In the genomic region with DNA sequence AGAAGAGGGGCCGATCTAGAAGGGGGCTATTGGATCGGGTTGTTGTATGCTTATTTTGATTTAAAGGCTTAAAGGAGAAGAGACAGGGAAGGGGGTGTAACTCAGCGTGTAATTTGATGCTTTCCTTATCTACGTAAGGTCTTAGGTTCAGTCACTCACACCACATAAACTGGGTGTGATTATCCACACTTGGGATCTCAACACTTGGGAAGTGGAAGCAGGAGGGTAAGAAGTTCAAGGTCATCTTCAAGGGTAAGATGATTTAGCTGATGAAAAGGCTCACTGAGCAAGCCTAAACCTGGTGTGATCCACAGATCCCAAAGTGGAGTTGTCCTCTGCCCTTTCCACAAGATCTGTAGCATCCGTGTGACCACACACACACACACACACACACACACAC, we compare ENCODE assay signal across 26 mouse cellular contexts. TPM values are rescaled to one million over a fixed set of nuclear protein-coding genes. Genes with fewer than 3 reads are reported as not detected.
DNase-seq lines count a peak whose midpoint lies in the region; ATAC-seq and TF ChIP-seq lines count a peak whose summit lies in the region.
"Had no signal": no experiment of that assay in that cellular context is flagged by ENCODE, and none has a peak within 500 bp of the region (broad histone marks: within the 10 kb centered on the region; RNA-seq: fewer than 3 reads in every experiment).

No protein-coding gene starts in this region.

- H3K36me3 ChIP-seq in liver, embryonic 12.5 days, result peaks cover 94% of the 10 kb centered on the region
- H3K36me3 ChIP-seq in liver, embryonic 11.5 days (ENCODE audit: control insufficient read depth, insufficient read depth, low read length), result peaks cover 6% of the 10 kb centered on the region
- no peaks in the 10 kb centered on the region for H3K36me3 ChIP-seq in ES-Bruce4 (ENCODE audit: control insufficient read depth, insufficient read depth, low read length, poor library complexity, severe bottlenecking)
- H3K36me3 ChIP-seq: embryonic facial prominence, embryonic 10.5 days; embryonic facial prominence, embryonic 12.5 days; forebrain, embryonic 15.5 days had no signal

- H3K27me3 ChIP-seq in liver, embryonic 12.5 days (replicated peaks), result peaks cover 3% of the 10 kb centered on the region; the same call in 1 of the 2 replicates
- H3K27me3 ChIP-seq in liver, embryonic 11.5 days (replicated peaks; ENCODE audit: control insufficient read depth, insufficient read depth, low read length), result no peaks in the 10 kb centered on the region
- H3K27me3 ChIP-seq in ES-Bruce4 (ENCODE audit: control insufficient read depth, insufficient read depth, low read length, poor library complexity, severe bottlenecking), result no peaks in the 10 kb centered on the region
- H3K27me3 ChIP-seq: CH12.LX; embryonic facial prominence, embryonic 12.5 days; forebrain, embryonic 13.5 days; forebrain, embryonic 15.5 days; Patski had no signal

- no peak overlapping the region for H3K9ac ChIP-seq in liver, embryonic 12.5 days
- no peak overlapping the region for H3K9ac ChIP-seq in liver, embryonic 11.5 days (ENCODE audit: low read depth, low read length)
- 0 out of 2 replicates have a peak overlapping the region, but pooled peaks have one; percentile 12 for H3K9ac ChIP-seq in ES-Bruce4 (ENCODE audit: low read depth, poor library complexity, severe bottlenecking)
- H3K9ac ChIP-seq: embryonic facial prominence, embryonic 12.5 days; forebrain, embryonic 13.5 days; forebrain, embryonic 15.5 days; forebrain, postnatal 0 days had no signal

- H3K9me3 ChIP-seq in liver, embryonic 12.5 days (replicated peaks), result 0 out of 2 replicates have a peak, but pooled peaks cover 3% of the 10 kb centered on the region
- H3K9me3 ChIP-seq in liver, embryonic 11.5 days (ENCODE audit: control insufficient read depth, low read length), result no peaks in the 10 kb centered on the region
- H3K9me3 ChIP-seq in ES-Bruce4 (replicated peaks; ENCODE audit: control insufficient read depth, insufficient read depth, low read length, poor library complexity, severe bottlenecking), result no peaks in the 10 kb centered on the region
- H3K9me3 ChIP-seq: embryonic facial prominence, embryonic 10.5 days; embryonic facial prominence, embryonic 12.5 days; forebrain, embryonic 13.5 days; forebrain, embryonic 15.5 days had no signal

- no peak overlapping the region for H3K4me3 ChIP-seq in liver, embryonic 12.5 days
- H3K4me3 ChIP-seq in liver, embryonic 11.5 days (ENCODE audit: low read depth, low read length), result no peak overlapping the region
- H3K4me3 ChIP-seq in ES-Bruce4 (ENCODE audit: low read depth, low read length), result no peak overlapping the region
- H3K4me3 ChIP-seq: embryonic facial prominence, embryonic 10.5 days; embryonic facial prominence, embryonic 12.5 days; forebrain, embryonic 13.5 days; forebrain, embryonic 15.5 days had no signal

- 61% methylated on average over 5 of the region's 5 CpGs for WGBS in liver, embryonic 12.5 days (ENCODE audit: insufficient replicate concordance)
- 65% methylated on average over 5 of the region's 5 CpGs for WGBS in liver, embryonic 11.5 days

- TF ChIP-seq POLR2A in ES-Bruce4 (IDR thresholded peaks at IDR 0.05; ENCODE audit: insufficient read depth, low read length), result no peak

- no peak overlapping the region for H3K4me2 ChIP-seq in liver, embryonic 12.5 days
- H3K4me2 ChIP-seq in liver, embryonic 11.5 days, result no peak overlapping the region
- H3K4me2 ChIP-seq: embryonic facial prominence, embryonic 12.5 days; forebrain, embryonic 13.5 days; forebrain, embryonic 15.5 days had no signal

- peak overlapping the region; percentile 56; the same call in 1 of the 2 replicates for H3K27ac ChIP-seq in liver, embryonic 12.5 days
- no peak overlapping the region for H3K27ac ChIP-seq in liver, embryonic 11.5 days (ENCODE audit: low read depth, low read length)
- H3K27ac ChIP-seq in ES-Bruce4 (ENCODE audit: insufficient read depth, low read length), result peak overlapping the region; percentile 95
- H3K27ac ChIP-seq: embryonic facial prominence, embryonic 10.5 days; embryonic facial prominence, embryonic 12.5 days; forebrain, embryonic 13.5 days; forebrain, embryonic 15.5 days had no signal

- ATAC-seq in liver, embryonic 12.5 days, result no peak
- ATAC-seq in liver, embryonic 11.5 days (replicated peaks; ENCODE audit: low FRiP score), result no peak
- ATAC-seq: CD4-positive, CD25-positive, alpha-beta regulatory T cell, adult 4 months; forebrain, embryonic 13.5 days; forebrain, embryonic 15.5 days; forebrain, postnatal 0 days; Patski had no signal

- TF ChIP-seq EP300 in ES-Bruce4 (IDR thresholded peaks at IDR 0.05; ENCODE audit: insufficient read depth, low read depth, low read length), result no peak

- no peak for DNase-seq in liver, embryonic 11.5 days (ENCODE audit: low spot score)
- peak; percentile 84 for DNase-seq in R1 (ENCODE audit: low read depth, low spot score)
- no peak for DNase-seq in cerebellum, adult 8-10 months
- DNase-seq: adrenal gland, adult 2 months; adrenal gland, postnatal 10 days; adrenal gland, postnatal 25 days; B cell, adult 2 months; cerebellum, adult 11 months; cerebellum, adult 18-20 months; cerebellum, adult 9-10 months; cerebellum, postnatal 10 days; cerebellum, postnatal 25 days; forebrain, postnatal 0 days had no signal

- H3K4me1 ChIP-seq in liver, embryonic 12.5 days, result peaks cover 75% of the 10 kb centered on the region
- peaks cover 10% of the 10 kb centered on the region for H3K4me1 ChIP-seq in liver, embryonic 11.5 days (replicated peaks; ENCODE audit: control insufficient read depth, insufficient read depth, low read length)
- H3K4me1 ChIP-seq in ES-Bruce4 (ENCODE audit: control insufficient read depth, insufficient read depth, low read length), result peaks cover 2% of the 10 kb centered on the region
- H3K4me1 ChIP-seq: forebrain, embryonic 13.5 days had no signal

- TF ChIP-seq CTCF in ES-Bruce4 (IDR thresholded peaks at IDR 0.05; ENCODE audit: low read depth, low read length), result no peak

RNA-seq across cellular contexts. Expression of gene Ube2l6, which starts 7.9 kb away (rescaled TPM):
- polyA plus RNA-seq in liver, embryonic 12.5 days (2016; fragmentation: Nextera tagmentation; extraction: Ambion mirVana), result 293 and 321 TPM in 2 replicates
- 112 and 114 TPM in 2 replicates for polyA plus RNA-seq in liver, embryonic 11.5 days (2014; fragmentation: Nextera tagmentation; extraction: Ambion mirVana)
- polyA plus RNA-seq in ES-Bruce4 (2011; ENCODE audit: insufficient read depth, insufficient read length, low read depth, missing spikeins), result 12.6 and 14.3 TPM in 2 replicates

RNA-seq across cellular contexts. Expression of gene Smtnl1, which starts 15.9 kb away (rescaled TPM):
- polyA plus RNA-seq in liver, embryonic 12.5 days (2016; fragmentation: Nextera tagmentation; extraction: Ambion mirVana), result 0.29 and 0.43 TPM in 2 replicates
- polyA plus RNA-seq in liver, embryonic 11.5 days (2014; fragmentation: Nextera tagmentation; extraction: Ambion mirVana), result 0.25 TPM in 1 of 2 replicates, not detected in the other
- polyA plus RNA-seq in ES-Bruce4 (2011; ENCODE audit: insufficient read depth, insufficient read length, low read depth, missing spikeins), result 2.6 and 2.8 TPM in 2 replicates
- polyA plus RNA-seq: adrenal gland, adult 2 months; brain, embryonic 14.5 days; CD4-positive, CD25-positive, alpha-beta regulatory T cell, adult 4 months; cortical plate, adult 2 months; forebrain, embryonic 11.5 days; forebrain, embryonic 15.5 days; G1E; Patski had no signal

RNA-seq across cellular contexts. Expression of gene Timm10, which starts 20.3 kb away (rescaled TPM):
- polyA plus RNA-seq in liver, embryonic 12.5 days (2016; fragmentation: Nextera tagmentation; extraction: Ambion mirVana), result 50.9 and 54.3 TPM in 2 replicates
- 84.3 and 84.5 TPM in 2 replicates for polyA plus RNA-seq in liver, embryonic 11.5 days (2014; fragmentation: Nextera tagmentation; extraction: Ambion mirVana)
- 40.8 and 47.3 TPM in 2 replicates for polyA plus RNA-seq in ES-Bruce4 (2011; ENCODE audit: insufficient read depth, insufficient read length, low read depth, missing spikeins)

RNA-seq across cellular contexts. Expression of gene Serping1, which starts 31.3 kb away (rescaled TPM):
- 30.8 and 32.3 TPM in 2 replicates for polyA plus RNA-seq in liver, embryonic 12.5 days (2016; fragmentation: Nextera tagmentation; extraction: Ambion mirVana)
- polyA plus RNA-seq in liver, embryonic 11.5 days (2014; fragmentation: Nextera tagmentation; extraction: Ambion mirVana), result 38.4 and 43.2 TPM in 2 replicates
- 17.2 and 19.2 TPM in 2 replicates for polyA plus RNA-seq in ES-Bruce4 (2011; ENCODE audit: insufficient read depth, insufficient read length, low read depth, missing spikeins)
- polyA plus RNA-seq: CD4-positive, CD25-positive, alpha-beta regulatory T cell, adult 4 months; G1E had no signal

RNA-seq across cellular contexts. Expression of gene Slc43a1, which starts 32.1 kb away (rescaled TPM):
- 153 and 162 TPM in 2 replicates for polyA plus RNA-seq in liver, embryonic 12.5 days (2016; fragmentation: Nextera tagmentation; extraction: Ambion mirVana)
- polyA plus RNA-seq in liver, embryonic 11.5 days (2014; fragmentation: Nextera tagmentation; extraction: Ambion mirVana), result 83.2 and 101 TPM in 2 replicates
- polyA plus RNA-seq in ES-Bruce4 (2011; ENCODE audit: insufficient read depth, insufficient read length, low read depth, missing spikeins), result 11.5 and 12.3 TPM in 2 replicates
- polyA plus RNA-seq: G1E had no signal
